Mouse (Mus musculus) CD4-positive, CD25-positive, alpha-beta regulatory T cell, adult 2 months (primary cell): ENCODE data around the gene Cldn7.
"Not testable (repeated sequence)": the region's sequence is repeated elsewhere in the genome, so short reads cannot be mapped to it uniquely, and the experiment has no call there.

Experiments
- DNase-seq: peaks from one replicate; pipeline ENCODE4 v3.0.0-alpha.2; 2012; ENCODE audit warnings: low read depth, low spot score

Cldn7 gene

DNA sequence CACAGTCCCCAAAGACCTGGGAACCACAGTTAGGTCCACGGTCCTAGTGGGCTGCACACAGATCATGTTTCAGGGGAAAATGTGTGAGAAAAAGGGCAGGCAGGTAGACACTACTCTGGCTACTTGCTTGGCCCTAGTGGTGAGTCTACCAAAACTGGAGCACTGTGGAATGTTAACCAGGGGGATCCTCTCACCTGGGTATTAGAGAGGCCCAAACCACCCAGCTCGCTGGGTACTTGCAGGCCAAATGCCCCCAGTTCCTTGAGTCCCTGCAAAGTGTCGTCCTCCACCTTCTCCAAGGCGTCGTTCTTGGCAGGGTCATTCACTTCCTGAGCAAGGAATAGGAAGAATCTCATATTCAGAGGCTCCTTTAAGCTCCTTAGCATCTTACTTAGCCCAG lies 49.5 kb downstream of the Cldn7 start:
- DNase-seq = no peak

DNA sequence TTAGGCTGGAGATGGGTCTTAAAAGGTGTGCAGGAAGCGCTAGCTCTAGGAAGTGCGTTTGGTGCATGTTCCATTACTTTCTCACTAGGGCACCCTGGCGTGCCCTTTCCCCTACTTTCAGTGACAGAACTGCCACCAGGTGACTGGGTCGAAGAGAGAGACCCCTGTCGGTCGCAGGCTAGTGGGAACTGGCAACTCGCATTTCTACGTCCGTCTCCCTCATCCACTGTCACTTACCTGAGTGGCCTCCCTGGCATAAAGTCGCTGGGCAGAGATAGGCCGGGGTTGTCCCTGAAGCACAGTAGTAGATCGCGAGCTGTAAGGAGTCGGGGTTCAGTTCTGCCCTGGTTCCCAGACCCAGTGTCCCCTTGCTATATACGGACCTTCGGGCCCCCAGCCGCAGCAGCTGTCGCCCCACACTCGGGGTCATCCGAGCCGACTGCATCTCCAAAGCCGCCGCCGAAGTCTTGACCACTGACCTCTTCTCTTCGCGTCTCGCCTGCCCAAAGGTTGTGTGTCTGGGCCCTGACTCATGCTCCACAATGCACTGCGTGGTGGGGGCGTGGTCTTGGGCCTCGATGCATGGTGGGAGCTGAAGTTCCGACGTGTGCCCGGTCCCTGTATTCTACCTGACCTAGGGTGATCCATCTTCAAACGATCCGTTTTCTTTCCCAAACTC lies 50.4 kb downstream of the Cldn7 start, which contains the start of gene Acadvl:
TSS of gene Acadvl (minus strand) at position 532 of the 679 bp plus-strand sequence.
- peak; percentile 89 for DNase-seq

DNA sequence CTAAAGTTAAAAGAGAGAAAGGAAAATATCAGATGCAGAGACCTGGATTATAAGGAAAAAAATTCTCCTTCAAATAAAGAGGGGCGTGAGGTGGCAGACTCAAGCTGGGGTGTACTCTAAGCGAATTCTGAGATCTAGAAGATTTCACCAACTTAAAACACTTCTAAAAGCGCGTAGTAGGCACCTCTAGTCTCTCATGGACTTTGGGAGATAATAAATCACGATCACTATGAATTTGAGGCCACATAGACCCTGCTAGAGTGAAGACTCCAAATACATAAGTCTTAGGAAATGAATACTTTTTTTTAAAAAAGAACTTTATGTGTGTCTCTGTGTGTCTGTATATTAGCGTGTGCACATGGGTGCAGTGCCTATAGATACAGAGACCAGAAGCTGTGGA lies 51.1 kb downstream of the Cldn7 start:
- DNase-seq = no peak

DNA sequence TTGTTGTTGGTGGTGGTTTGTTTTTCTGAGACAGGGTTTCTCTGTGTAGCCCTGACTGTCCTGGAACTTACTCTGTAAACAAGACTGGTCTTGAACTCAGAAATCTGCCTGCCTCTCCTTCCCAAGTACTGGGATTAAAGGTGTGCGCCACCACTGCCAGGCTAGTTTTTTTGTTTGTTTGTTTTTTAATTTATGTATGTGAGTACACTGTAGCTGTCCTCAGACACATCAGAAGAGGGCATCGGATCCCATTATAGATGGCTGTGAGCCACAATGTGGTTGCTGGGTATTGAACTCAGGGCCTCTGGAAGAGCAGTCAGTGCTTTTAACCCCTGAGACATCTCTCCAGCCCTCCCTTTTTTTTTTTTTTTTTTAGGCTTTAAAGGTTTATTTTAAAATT lies 51.6 kb downstream of the Cldn7 start:
- not testable (repeated sequence) for DNase-seq

DNA sequence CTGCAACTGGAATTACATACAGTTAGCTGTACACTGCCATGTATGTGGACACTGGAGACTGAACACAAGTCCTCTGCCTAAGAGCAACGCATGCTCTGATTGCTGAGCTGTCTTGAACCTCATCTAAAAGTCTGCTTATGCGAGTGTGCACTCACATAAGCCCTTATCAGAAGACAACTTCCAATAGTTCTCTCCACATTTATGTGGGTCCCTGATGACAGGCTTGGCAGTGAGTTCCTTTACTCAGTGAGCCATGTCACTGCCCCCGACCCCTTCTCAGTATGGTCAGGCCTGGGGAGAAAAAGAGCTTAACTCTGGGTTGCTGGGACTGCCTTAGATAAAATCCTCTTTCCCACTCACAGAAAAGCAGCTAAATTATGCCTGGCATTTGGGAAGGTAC lies 52.1 kb downstream of the Cldn7 start, which contains the start of gene Dlg4:
TSS of gene Dlg4 (plus strand) at position 274 of the 400 bp plus-strand sequence.
- no peak for DNase-seq

DNA sequence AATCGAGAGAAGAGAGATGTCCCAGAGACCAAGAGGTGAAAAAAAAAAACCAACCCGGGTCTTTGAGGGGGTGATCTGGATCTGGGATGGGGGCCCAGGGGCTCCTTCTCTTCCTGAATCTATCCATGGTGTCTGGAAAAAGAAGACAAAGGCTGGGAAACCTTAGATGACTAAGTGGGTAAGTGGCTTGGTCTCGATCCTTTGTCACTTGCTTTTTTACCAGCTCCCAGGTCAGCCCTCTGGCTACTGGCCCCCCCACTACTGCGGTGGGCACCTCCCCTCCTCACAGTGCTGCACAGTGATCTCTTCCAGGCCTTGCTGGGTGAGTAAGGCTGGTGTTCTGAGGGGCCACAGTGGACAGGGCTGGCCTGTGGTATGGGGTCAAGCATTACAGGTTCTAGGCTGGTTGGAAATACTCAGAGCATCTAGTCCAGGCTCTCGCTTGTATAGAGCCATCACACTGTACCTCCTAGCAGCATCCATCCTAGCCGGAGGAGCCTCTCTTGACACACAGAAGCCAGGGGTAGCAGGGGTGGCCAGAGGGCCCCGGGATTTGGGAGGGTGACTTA lies 52.7 kb downstream of the Cldn7 start:
- no peak for DNase-seq
